Mouse (Mus musculus): Measurements from ENCODE around the gene Nlrp4c.
"Not testable (repeated sequence)": the region's sequence is repeated elsewhere in the genome, so short reads cannot be mapped to it uniquely, and the experiment has no call there.

Gene Nlrp4c

DNA sequence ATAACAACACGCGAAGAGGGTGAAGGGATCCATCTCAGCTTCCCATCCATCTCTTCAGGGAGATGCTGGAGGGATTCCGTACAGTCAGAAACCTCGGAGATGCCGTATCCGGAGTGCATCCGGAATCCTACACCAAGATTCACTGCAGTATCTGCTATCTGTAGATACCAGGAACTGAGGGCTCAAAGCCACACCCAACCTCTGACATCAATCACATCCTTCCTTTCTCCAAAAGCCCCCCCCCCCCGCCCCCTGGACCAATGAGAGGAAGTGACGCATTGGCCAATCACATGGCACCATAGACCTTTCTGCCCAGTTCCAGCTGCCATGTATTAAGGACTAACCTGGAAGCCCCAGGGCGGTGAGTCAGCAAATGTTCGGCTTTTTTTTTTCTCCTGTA lies at the start of gene Nlrp4c:
Nlrp4c (plus strand) TSS at position 301 of the 400 bp plus-strand sequence.
- DNase-seq, result no peak

DNA sequence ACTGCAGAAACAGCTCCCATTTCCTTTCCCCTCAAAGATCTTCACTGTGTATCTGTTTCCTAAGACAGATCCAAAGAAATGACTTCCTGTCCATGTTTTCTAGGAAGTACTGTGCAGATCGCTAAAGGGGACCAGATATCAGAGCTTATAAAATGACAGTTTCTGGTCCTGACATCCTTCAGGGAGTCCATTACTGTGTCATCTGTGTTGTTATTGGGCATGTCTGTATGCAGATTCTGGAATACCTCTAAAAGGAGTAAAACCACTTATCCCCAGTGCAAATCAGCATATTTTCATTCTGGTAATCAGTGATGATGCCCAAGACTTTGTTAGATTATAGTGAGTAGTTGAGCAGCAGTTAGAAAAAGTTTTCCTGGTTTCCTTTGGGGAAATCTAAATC lies 34.1 kb upstream of the Nlrp4c start, which contains the start of gene Vmn1r65:
Vmn1r65 (minus strand) TSS at position 101 of the 400 bp plus-strand sequence.
- DNase-seq, result no peak

DNA sequence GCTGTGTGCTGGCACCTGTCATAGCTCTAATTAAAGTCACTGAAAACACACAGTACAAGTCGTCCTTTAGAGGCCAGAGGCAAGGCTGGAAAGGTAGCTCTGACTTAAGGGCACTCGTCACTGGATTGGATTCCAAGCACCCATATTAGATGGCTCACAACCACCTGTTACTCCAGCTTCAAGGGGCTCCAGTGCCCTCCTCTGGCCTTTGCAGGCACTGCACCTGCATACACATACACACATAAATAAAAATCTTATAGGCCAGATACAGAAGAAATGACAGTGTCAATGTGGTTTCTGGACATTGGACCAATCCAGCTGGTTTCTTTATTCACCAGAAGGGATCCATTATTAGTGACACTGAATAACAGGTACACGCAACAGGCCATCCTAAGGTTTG lies 74.5 kb downstream of the Nlrp4c start:
- no peak for DNase-seq

DNA sequence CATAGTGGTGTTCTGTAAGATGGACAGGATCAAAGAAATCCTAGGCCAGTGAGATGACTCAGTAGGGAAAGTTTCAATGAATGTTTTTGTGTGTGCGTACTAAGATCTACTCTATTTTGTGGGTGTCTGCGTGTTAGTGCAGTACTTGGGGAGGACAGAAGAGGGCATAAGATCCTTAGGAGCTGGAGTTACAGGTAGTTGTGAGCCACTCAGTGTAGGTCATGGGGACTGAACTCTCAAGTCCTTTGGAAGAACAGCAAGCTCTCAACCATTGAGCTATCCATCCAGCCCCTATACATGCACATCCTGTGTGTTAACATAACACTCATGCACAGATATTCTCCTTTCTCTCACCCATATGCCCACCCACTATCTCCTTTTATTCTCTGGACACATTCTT lies 75.1 kb downstream of the Nlrp4c start:
- DNase-seq, result not testable (repeated sequence)

DNA sequence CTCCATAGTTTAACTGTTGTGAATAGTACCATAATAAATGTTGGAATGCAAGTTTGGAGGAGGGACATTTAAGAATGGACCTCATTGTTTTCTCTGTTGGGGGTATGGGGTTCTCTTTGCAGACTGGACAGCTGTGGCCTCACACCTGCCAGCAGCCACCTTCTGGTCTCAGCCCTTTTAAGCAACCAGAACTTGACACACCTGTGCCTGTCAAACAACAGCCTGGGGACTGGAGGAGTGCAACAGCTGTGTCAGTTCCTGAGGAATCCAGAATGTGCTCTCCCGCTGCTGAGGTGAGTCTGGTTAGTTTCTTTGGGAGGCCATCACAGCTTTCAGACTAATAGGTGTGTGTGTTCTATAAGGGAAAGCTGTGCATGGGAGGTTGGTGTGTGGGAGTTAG lies 76.2 kb downstream of the Nlrp4c start:
- not testable (repeated sequence) for DNase-seq

DNA sequence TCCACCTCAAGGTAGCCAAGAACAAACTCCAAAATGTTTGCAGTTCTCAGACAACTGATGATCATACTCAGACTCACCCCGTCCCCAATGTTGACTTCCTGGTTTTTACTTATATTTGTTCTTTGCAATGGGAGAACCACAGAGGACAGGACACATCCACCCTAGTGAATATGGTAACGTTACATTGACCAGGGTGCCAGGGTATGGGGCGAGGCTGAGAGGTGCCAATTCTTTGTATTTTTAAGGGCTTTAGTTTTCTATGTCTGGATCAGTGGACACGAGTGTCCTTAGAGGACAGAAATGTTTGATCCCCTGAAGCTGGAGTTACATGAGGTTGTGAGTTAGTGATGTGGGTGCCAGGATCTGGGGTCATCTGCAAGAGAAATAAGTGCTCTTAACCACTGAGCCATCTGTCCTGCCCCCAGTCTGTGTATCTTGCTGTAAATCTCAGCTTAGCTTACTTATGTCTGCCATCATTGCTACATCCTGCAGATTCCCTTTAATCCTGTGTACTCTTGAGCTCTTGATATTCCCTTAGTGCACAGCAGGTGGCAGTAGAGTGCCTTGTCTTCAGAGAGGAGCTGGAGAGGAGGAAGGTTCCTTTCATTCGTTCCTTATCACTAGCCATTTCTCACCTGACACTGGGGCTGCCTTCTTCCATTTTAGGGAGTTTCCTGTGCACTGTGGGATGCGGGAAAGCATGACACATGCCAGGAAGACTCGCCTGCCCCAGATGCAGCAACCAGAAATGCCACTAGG lies 81.9 kb downstream of the Nlrp4c start:
- peak; percentile 79 to 89 for DNase-seq

DNA sequence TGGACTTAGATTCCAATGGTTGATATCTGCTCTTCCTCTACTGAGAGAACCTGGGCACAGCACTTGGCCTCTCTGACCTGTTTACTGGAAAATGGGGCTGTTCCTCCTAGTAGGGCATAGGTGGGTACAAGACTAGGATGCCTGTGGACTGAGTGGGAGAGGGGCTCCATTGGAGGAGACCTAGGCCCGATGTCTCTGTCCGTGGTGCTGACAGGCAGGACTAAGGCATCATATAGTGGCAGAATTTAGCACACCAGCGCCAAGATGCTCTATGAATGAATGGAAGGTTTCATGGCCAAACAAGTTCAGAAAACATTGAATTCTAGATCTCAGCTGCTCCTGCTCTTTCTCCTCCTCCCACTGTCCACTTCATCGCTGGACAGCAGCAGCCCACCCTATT lies 85.4 kb downstream of the Nlrp4c start:
- peak in 1 of 2 experiments; percentile 2 for DNase-seq

DNA sequence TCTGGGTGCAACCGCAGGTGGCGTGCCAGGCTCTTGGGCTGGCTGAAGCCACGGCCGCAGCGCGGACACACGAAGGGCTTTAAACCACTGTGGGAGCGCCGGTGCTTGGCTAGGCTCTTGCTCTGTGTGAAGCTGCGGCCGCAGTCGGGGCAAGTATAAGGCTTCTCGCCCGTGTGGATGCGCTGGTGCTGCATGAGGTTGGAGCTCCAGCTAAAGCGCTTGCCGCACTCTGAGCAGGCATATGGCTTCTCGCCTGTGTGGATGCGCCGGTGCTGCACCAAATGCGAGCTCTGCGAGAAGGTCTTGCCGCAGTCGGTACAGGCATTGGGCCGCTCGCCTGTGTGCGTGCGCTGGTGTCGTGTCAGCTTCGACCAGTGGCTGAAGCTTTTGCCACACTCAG lies 87.7 kb downstream of the Nlrp4c start:
- no peak for DNase-seq

DNA sequence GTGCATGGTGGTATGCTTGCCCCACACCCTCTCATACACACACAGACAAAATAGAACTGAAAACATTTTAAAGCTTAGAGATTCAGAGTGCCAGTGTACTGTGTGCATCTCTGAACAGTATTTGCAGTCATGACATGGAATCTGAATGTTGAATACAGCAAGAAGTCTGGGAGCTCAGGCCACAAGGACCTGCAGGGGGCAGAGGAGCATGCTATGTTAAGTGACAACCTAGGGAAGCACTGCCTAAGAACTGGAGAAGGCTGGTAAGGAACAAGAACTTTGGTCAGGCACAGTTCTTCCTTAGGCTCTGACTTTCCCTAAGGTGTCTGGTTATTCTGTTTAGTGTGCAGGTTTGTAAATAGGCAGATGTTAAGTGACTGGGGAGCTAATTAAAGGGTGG lies 91.5 kb downstream of the Nlrp4c start:
- DNase-seq, result no peak

DNA sequence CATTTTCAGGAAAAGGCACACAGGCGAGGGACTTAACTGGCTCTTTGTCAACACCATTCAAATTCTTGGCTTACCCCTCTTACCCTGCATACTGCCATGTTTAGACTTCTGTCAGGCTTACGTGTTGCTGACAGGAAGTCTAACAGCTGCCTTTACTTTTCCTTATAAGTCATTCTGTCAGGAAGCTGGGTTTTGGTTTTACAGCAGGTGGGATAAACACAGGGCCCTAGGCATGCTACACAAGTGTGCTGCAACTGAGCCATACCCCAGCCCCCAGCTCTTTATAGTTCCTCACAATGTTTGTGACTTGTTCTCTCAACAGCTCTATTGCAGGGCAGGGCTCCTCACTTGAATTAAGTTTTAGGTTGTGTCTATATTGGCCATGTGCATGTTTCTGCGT lies 94.3 kb downstream of the Nlrp4c start:
- DNase-seq, result no peak

DNA sequence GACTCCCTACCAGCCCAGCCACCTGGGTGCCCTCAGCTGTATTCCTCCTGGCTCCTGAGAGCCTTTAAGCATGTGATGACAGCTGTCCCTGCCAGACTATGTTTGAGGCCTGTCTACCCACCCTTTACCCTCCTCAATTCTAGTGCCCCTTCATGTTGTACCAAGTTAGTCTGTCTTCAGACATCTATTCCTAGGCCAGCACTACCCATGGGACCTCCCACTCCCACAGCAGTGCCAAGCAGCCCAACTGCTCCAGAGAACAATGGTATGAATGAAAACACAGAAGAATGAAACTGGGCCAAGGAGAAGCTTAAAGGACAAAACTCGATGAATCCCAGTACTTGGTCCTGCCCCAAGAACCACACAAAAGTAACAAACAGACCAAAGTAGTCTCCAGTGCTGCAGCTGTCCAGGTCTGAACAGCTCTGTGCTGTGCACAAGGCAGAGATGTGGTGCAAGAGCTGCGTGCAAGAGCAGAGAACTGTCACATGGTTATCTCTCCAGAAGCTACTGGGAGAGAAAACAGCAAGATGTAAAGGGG lies 99.1 kb downstream of the Nlrp4c start:
- no peak for DNase-seq

DNA sequence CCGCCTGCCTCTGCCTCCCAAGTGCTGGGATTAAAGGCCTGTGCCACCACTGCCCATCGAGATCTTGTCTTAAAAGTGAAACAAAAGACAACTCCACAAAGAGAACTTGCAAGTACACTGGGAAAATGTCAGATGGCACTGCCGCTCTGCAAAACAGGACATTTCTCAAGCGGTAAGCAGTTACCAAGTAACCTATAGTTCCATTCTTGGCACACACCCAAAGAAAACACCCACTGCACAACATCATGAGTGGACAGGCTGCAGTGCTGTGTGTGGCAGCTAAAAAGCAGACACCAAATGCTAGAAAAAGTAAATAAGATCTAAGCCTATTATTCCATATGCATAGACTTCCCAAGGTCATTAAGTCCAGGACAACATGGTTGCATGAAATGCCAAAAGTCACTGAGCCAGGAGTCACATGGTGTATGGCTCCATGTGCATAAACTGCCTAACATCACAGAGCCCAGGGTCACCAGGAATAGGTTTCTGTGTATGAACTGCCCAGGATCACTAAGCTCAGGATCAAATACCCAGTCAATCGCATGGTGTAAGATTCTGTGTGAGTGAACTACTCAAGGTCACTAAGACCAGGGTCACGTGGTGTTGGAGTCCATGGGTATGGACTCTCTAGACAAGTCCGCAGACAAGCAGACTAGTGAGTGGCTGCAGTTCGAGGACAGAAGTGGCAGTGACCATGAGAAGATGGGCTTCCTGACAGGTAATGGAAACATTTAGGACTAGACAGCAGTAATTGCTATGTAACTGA lies 100.6 kb downstream of the Nlrp4c start:
- DNase-seq, result no peak

DNA sequence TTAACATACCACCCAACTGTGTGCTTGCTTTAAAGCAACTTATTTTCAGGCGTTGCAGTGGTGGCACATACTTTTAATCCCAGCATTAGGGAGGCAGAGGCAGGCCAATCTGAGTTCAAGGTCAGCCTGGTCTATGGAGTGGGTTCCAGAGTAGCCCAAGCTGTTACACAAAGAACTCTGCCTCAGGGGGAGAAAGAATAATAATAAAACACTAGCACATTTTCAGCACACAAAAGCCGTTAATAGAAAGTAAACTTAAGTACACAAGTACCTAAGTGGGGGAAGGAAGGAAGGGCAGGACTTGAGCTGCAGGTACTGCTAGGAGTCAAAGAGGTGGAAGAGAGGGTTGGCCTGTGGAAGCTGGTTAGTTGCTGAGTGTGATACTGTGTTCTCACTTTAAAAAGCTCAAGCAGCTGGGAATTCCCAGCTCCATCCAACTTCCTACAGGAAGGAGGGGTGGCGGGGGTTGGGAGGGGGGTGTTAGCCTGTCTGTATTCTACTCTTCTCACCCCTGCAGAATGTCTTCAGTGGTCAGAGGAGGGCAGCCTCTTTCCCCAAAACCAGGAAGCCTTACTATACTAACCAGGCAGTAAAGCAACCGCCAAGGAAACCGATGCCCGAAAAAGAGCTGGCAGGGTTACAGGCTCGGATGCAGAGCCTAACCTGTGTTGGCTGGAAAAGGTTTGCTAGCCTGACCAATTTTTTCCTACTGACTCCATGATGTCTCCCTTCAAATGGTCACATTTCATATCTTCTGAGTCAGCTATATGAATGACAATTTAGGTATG lies 101.4 kb downstream of the Nlrp4c start:
- peak in 1 of 2 experiments; percentile 59 for DNase-seq

DNA sequence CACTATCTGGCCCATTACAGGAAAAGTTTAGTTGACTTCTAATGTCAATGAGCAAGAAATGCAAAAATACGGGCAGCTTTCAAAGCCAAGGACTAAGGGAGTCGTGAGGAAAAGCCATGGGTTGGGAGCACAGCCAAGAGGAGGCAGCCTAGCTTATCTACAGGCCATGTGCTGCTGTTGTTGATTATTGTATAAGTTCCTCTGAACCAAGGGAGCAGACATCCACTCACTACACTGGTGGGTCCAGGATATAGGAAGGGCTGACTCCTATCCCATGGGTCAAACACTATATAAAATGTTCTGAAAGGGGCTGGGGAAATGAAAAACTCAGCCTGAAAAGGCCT lies 102.0 kb downstream of the Nlrp4c start:
- peak in 1 of 2 experiments; percentile 62 for DNase-seq

DNA sequence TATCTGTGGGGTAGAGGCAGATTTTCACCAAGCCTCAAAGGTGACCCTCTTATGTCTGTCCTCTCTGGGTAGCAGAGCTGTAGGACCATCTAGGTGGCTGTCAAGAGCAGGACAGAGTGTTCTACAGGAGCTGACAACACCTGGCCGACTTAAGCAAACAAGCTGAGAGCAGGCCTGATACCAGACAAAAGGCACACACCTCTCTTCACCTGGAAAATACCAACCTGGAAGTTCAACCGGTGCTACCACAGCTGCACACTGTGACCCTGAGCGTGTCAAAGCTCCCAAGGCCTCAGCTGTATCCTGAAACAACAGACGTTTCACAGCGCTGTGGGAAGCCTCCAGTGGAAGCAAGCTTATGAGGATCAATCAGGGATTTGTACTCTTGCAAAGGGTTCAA lies 102.7 kb downstream of the Nlrp4c start:
- no peak for DNase-seq

DNA sequence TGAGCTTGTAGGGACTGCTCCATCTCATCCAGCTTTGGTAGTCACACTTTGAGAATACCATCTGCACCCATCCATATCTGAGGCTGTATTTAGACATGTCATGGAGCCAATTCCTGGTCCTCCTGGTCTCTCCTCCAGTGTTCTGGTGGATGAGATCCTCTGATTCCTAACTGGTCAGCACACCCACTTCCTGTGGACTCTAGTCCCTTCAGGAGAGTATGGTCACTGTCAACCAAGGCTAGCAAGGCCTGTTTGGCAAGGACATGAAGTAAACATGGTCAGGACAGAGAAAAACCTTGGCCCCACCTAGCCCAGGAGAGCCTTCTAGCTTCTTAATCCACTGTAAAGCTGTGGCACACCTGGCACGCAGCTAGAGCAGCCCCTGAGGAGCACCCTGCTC lies 106.3 kb downstream of the Nlrp4c start:
- DNase-seq, result no peak

DNA sequence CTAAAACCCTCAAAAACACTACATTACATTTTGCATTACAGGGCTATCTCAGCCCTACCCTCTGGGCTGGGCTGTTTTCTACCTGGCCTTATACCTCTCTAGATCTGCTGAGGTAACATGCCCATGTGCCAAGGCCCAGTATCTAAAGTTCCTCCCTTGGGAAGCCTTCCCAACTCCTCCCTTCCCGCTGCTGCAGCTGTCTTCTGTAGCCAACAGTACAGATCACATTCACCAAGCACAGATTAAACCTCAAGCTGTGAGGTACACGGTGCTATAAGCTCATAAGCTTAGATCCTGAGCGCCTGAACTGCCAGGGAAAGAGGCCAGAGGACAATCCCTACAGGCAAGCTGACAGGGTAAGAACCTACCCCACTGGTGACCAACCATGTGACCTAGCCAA lies 107.1 kb downstream of the Nlrp4c start:
- DNase-seq, result no peak

DNA sequence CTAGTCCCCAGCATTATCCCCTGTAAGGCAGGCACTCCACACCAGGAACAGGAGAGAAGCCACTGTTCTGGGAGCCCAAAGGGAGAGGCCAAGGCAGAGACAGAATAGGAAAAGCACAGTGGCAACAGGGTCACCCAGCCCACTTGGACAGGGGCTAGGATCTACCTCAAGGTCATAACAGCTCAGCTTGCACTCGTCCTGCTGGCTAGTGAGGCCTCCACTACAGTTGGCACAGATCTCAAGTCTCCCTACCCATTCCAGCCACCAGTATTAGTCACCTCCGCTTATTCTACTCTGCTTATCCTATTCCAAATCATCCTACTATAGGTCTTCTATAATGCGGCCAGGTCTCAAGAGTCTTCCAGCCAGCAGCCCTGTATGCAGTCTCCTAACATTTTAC lies 108.2 kb downstream of the Nlrp4c start:
- DNase-seq, result no peak

DNA sequence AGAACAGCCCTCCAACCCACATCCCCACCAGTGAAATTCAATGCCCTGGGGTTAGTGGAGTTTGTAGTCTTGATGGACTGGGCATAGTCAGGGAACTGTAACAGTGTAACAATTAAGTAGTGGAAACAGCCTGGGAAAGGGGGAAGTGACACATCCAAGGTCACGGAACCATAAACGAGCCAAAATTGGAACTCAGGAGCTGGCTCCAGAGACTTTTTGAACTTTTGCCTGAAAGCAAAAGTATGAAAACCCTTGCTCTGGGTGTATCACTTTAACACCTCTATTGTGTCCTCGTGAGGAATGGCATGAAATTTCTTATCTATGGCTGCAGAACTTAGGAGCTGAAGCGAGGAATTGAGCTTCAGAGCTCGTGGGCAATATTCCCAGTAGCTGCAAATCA lies 109.2 kb downstream of the Nlrp4c start:
- no peak for DNase-seq

All from cerebellum, postnatal 25 days (tissue).